Mouse (Mus musculus) lung, embryonic 14.5 days (tissue): ENCODE data around the gene Naa38. TPM values are rescaled to one million over a fixed set of nuclear protein-coding genes. Genes with fewer than 3 reads are reported as not detected.

Experiments used
- ATAC-seq: fragments of 200-750 bp; cut with Nextera tagmentation; 2 replicates; pipeline ENCODE4 v1.8.0; 2017; ENCODE audit warnings: mild to moderate bottlenecking, moderate TSS enrichment, moderate library complexity; ENCODE audit not compliant: insufficient read depth
- DNase-seq: peaks from one replicate; pipeline ENCODE4 v3.0.0-alpha.2; 2015
- H3K27ac ChIP-seq: fragments of 300-500 bp; sonication (generic); 2 replicates; pipeline ENCODE4 v1.5.1; 2014; ENCODE audit warnings: low read depth, mild to moderate bottlenecking, moderate library complexity
- H3K27me3 ChIP-seq: fragments of 300-500 bp; sonication (generic); 2 replicates; pipeline ENCODE4 v1.6.1; 2014; ENCODE audit warnings: low read length, control low read depth; ENCODE audit not compliant: insufficient read depth
- H3K36me3 ChIP-seq: fragments of 300-500 bp; sonication (generic); 2 replicates; pipeline ENCODE4 v1.6.1; 2014; ENCODE audit warnings: control low read depth; ENCODE audit not compliant: insufficient read depth
- H3K4me1 ChIP-seq: fragments of 300-500 bp; sonication (generic); 2 replicates; pipeline ENCODE4 v1.6.1; 2014; ENCODE audit warnings: antibody characterized with exemption, control low read depth; ENCODE audit not compliant: insufficient read depth
- H3K4me2 ChIP-seq: fragments of 300-500 bp; sonication (generic); 2 replicates; pipeline ENCODE4 v1.6.1; 2014; ENCODE audit warnings: mild to moderate bottlenecking
- H3K4me3 ChIP-seq: fragments of 300-500 bp; sonication (generic); 2 replicates; pipeline ENCODE4 v1.5.1; 2014; ENCODE audit warnings: low read depth, low read length
- H3K9ac ChIP-seq: fragments of 300-500 bp; sonication (generic); 2 replicates; pipeline ENCODE4 v1.6.1; 2014
- H3K9me3 ChIP-seq: fragments of 300-500 bp; sonication (generic); 2 replicates; pipeline ENCODE4 v1.6.1; 2016; ENCODE audit warnings: low read depth, low read length, control low read depth
- CTCF ChIP-seq: IDR thresholded peaks from 2 replicates; pipeline ENCODE4 v1.5.1; 2016; ENCODE audit warnings: antibody characterized with exemption, low read depth
- WGBS: fragments of 180-500 bp; shearing (Covaris S2); extraction: QIAGEN DNeasy Blood & Tissue Kit; methylation state at CpG from one replicate; pipeline ENCODE4 v1.1.7; 2014; 5-methylcytosine and 5-hydroxymethylcytosine counted together
- polyA plus RNA-seq: library from polyadenylated mRNA; unstranded; fragments of >200 nt; fragmentation: Nextera tagmentation; extraction: Ambion mirVana; gene quantifications from 2 replicates; pipeline ENCODE4 v1.2.1, GENCODE M21; 2014

Naa38 gene
- polyA plus RNA-seq, 1 experiment from 2014 or later = 169 TPM

- H3K27me3 ChIP-seq = no peaks in the 10 kb centered on the region
- no peak for TF ChIP-seq CTCF
- no peak overlapping the region for H3K4me3 ChIP-seq
- WGBS = 88% methylated on average over 16 of the region's 16 CpGs
- peaks cover 15% of the 10 kb centered on the region for H3K4me1 ChIP-seq
- H3K27ac ChIP-seq = no peak overlapping the region
- DNase-seq (no peak), ATAC-seq (no peak)
- 0 out of 2 replicates have a peak overlapping the region, but pooled peaks have one; percentile 12 for H3K4me2 ChIP-seq
- no peak overlapping the region for H3K9ac ChIP-seq
- peaks cover 31% of the 10 kb centered on the region for H3K36me3 ChIP-seq
- H3K9me3 ChIP-seq = no peaks in the 10 kb centered on the region
These were observed 21.9 kb upstream of the Naa38 start for GRCm38 (mm10) chr11:69373223-69373965.

GRCm38 (mm10) chr11:69375646-69376045 lies 19.6 kb upstream of the Naa38 start:
- TF ChIP-seq CTCF = no peak
- H3K36me3 ChIP-seq = peaks cover 31% of the 10 kb centered on the region

GRCm38 (mm10) chr11:69377766-69378165 lies 17.5 kb upstream of the Naa38 start:
- peaks cover under 1% of the 10 kb centered on the region; the same call in 1 of the 2 replicates for H3K4me1 ChIP-seq
- no peaks in the 10 kb centered on the region for H3K9me3 ChIP-seq
- DNase-seq = no peak
- ATAC-seq = no peak
- no peak overlapping the region for H3K27ac ChIP-seq
- H3K9ac ChIP-seq = no peak overlapping the region
- no peak overlapping the region for H3K4me3 ChIP-seq
- peaks cover 30% of the 10 kb centered on the region for H3K36me3 ChIP-seq
- no peaks in the 10 kb centered on the region for H3K27me3 ChIP-seq
- WGBS = 68% methylated on average over 3 of the region's 3 CpGs
- TF ChIP-seq CTCF = no peak
- H3K4me2 ChIP-seq = no peak overlapping the region

More at GRCm38 (mm10) chr11:69375646-69376045, 19.6 kb upstream of the Naa38 start:
- WGBS = 84% methylated on average over 4 of the region's 4 CpGs
- H3K9ac ChIP-seq = no peak overlapping the region
- ATAC-seq (no peak), DNase-seq (no peak)
- no peaks in the 10 kb centered on the region for H3K9me3 ChIP-seq
- H3K27me3 ChIP-seq = no peaks in the 10 kb centered on the region
- no peak overlapping the region for H3K4me3 ChIP-seq
- no peak overlapping the region for H3K27ac ChIP-seq
- H3K4me2 ChIP-seq = no peak overlapping the region
- peaks cover 15% of the 10 kb centered on the region for H3K4me1 ChIP-seq

- Histone ChIP-seq H3K9me3 (no peaks in the 10 kb centered on the region), H3K27ac (no peak overlapping the region), H3K4me3 (no peak overlapping the region), H3K9ac (no peak overlapping the region), H3K4me2 (no peak overlapping the region), H3K27me3 (no peaks in the 10 kb centered on the region), H3K36me3 (peaks cover 19% of the 10 kb centered on the region; the same call in 1 of the 2 replicates), H3K4me1 (no peaks in the 10 kb centered on the region)
- 79% methylated on average over 3 of the region's 3 CpGs for whole genome bisulfite sequencing
- no peak for DNase-seq
- ATAC-seq = no peak
- no peak for TF ChIP-seq CTCF
These were observed 15.7 kb upstream of the Naa38 start for GRCm38 (mm10) chr11:69379600-69379999.

- no peaks in the 10 kb centered on the region for H3K4me1 ChIP-seq
- peaks cover 13% of the 10 kb centered on the region; the same call in 1 of the 2 replicates for H3K36me3 ChIP-seq
- WGBS = 72% methylated on average over 6 of the region's 6 CpGs
- H3K4me3 ChIP-seq = no peak overlapping the region
- DNase-seq (no peak), ATAC-seq (no peak)
- H3K9me3 ChIP-seq = no peaks in the 10 kb centered on the region
- TF ChIP-seq CTCF = no peak
- H3K9ac ChIP-seq = no peak overlapping the region
- H3K27ac ChIP-seq = no peak overlapping the region
- no peaks in the 10 kb centered on the region for H3K27me3 ChIP-seq
- no peak overlapping the region for H3K4me2 ChIP-seq
These were observed 13.9 kb upstream of the Naa38 start for GRCm38 (mm10) chr11:69381356-69381755.

- DNase-seq = no peak
- H3K4me2 ChIP-seq = no peak overlapping the region
- no peaks in the 10 kb centered on the region for H3K27me3 ChIP-seq
- H3K4me1 ChIP-seq = no peaks in the 10 kb centered on the region
- no peak for TF ChIP-seq CTCF
- no peak overlapping the region for H3K27ac ChIP-seq
- H3K9ac ChIP-seq = peak overlapping the region; percentile 20; the same call in 1 of the 2 replicates
- 60% methylated on average over 10 of the region's 10 CpGs for whole genome bisulfite sequencing
- H3K9me3 ChIP-seq = no peaks in the 10 kb centered on the region
- H3K36me3 ChIP-seq = peaks cover 12% of the 10 kb centered on the region; the same call in 1 of the 2 replicates
- no peak overlapping the region for H3K4me3 ChIP-seq
- no peak for ATAC-seq
These were observed 12.7 kb upstream of the Naa38 start for GRCm38 (mm10) chr11:69382478-69383105.

- no peaks in the 10 kb centered on the region for H3K4me1 ChIP-seq
- peaks cover 6% of the 10 kb centered on the region; the same call in 1 of the 2 replicates for H3K36me3 ChIP-seq
- TF ChIP-seq CTCF = no peak
- no peak overlapping the region for H3K27ac ChIP-seq
- ATAC-seq = no peak
- no peak for DNase-seq
- no peaks in the 10 kb centered on the region for H3K9me3 ChIP-seq
- no peak overlapping the region for H3K9ac ChIP-seq
- 75% methylated on average over 6 of the region's 6 CpGs for WGBS
- H3K27me3 ChIP-seq = no peaks in the 10 kb centered on the region
- no peak overlapping the region for H3K4me2 ChIP-seq
- no peak overlapping the region for H3K4me3 ChIP-seq
These were observed 10.3 kb upstream of the Naa38 start for GRCm38 (mm10) chr11:69384979-69385378.
